Mouse (Mus musculus): Measurements from ENCODE around the gene 2210010C04Rik. TPM values are rescaled to one million over a fixed set of nuclear protein-coding genes. Genes with fewer than 3 reads are reported as not detected.

Gene 2210010C04Rik
- not detected in 2 replicates for polyA plus RNA-seq (2016; fragmentation: Nextera tagmentation; extraction: Ambion mirVana)

DNA sequence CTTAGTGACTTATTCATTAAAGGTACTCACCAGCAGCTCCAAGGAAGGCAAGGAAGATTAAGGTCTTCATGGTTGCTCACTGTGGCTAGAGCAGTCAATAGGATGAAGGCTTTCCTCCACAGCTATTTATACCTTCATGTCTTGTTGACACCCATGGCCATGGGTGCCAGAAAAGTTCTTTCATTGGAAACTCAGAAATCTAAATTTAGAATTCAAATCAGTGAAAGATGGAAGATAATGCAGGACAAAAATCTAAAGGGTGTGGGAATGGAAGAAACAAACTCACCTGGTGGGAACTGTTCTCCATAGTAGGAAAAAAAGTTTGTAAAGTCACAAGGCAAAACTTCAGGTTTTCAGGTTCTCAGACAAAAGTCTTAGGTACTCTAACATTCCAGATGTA is at the start of gene 2210010C04Rik:
2210010C04Rik (minus strand) TSS at position 101 of the 400 bp plus-strand sequence.
- Histone ChIP-seq H3K9ac (replicated peaks) (no peak within 1 kb of the TSS), H3K9me3 (no peaks in the 10 kb centered on the region), H3K4me2 (no peak within 1 kb of the TSS), H3K4me3 (replicated peaks) (no peak within 1 kb of the TSS), H3K27me3 (no peaks in the 10 kb centered on the region), H3K36me3 (no peaks in the 10 kb centered on the region), H3K4me1 (replicated peaks) (no peaks in the 10 kb centered on the region), H3K27ac (no peak within 1 kb of the TSS)
- no peak for ATAC-seq (ENCODE audit: insufficient number of reproducible peaks, insufficient read depth, low FRiP score, low TSS enrichment, low read depth)

DNA sequence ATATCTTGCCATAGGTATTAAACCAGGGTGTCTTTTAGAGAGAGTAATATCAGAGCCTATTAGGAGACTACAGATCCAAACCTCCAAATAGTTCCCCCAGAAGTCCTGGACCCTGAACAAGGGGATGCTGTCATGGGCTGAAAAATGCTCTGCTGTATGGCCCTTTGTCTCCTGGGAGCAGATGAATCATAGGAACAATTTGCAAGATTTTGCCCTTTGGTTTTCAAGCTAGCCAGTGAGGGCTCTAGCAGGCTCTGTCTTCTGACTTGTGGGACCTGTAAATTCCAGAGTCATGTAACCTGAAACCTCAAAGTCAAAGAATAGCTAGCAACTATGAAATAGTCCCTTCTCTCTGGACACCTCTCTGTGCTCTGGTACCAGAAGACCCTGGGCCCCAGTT is 44.8 kb upstream of the 2210010C04Rik start:
- 0 out of 2 replicates have a peak, but pooled peaks cover 4% of the 10 kb centered on the region for H3K4me1 ChIP-seq (replicated peaks)
- H3K9me3 ChIP-seq = no peaks in the 10 kb centered on the region
- ATAC-seq (ENCODE audit: insufficient number of reproducible peaks, insufficient read depth, low FRiP score, low TSS enrichment, low read depth) = no peak; the same call in 1 of the 2 replicates
- no peak overlapping the region for H3K27ac ChIP-seq
- H3K36me3 ChIP-seq = no peaks in the 10 kb centered on the region
- H3K9ac ChIP-seq (replicated peaks) = no peak overlapping the region
- H3K27me3 ChIP-seq = no peaks in the 10 kb centered on the region
- no peak overlapping the region for H3K4me3 ChIP-seq (replicated peaks)
- H3K4me2 ChIP-seq = no peak overlapping the region

- no peak overlapping the region for H3K27ac ChIP-seq
- H3K4me3 ChIP-seq (replicated peaks) = no peak overlapping the region
- no peak overlapping the region for H3K4me2 ChIP-seq
- H3K27me3 ChIP-seq = no peaks in the 10 kb centered on the region
- 0 out of 2 replicates have a peak, but pooled peaks cover 4% of the 10 kb centered on the region for H3K4me1 ChIP-seq (replicated peaks)
- no peak for ATAC-seq (ENCODE audit: insufficient number of reproducible peaks, insufficient read depth, low FRiP score, low TSS enrichment, low read depth)
- H3K9me3 ChIP-seq = no peaks in the 10 kb centered on the region
- 78% methylated on average over 3 of the region's 3 CpGs for WGBS
- H3K9ac ChIP-seq (replicated peaks) = no peak overlapping the region
- H3K36me3 ChIP-seq = no peaks in the 10 kb centered on the region
Observed at GRCm38 (mm10) chr6:41078539-41079303, 43.4 kb upstream of the 2210010C04Rik start.

GRCm38 (mm10) chr6:41075753-41076152 is 40.4 kb upstream of the 2210010C04Rik start:
- Histone ChIP-seq H3K36me3 (no peaks in the 10 kb centered on the region), H3K9me3 (no peaks in the 10 kb centered on the region), H3K27ac (no peak overlapping the region), H3K9ac (replicated peaks) (no peak overlapping the region), H3K4me2 (no peak overlapping the region), H3K4me3 (replicated peaks) (no peak overlapping the region), H3K4me1 (replicated peaks) (0 out of 2 replicates have a peak, but pooled peaks cover 4% of the 10 kb centered on the region), H3K27me3 (no peaks in the 10 kb centered on the region)
- WGBS = 78% methylated on average over 2 of the region's 2 CpGs
- ATAC-seq (ENCODE audit: insufficient number of reproducible peaks, insufficient read depth, low FRiP score, low TSS enrichment, low read depth) = no peak

- Histone ChIP-seq H3K4me1 (replicated peaks) (no peaks in the 10 kb centered on the region), H3K27ac (no peak overlapping the region), H3K27me3 (no peaks in the 10 kb centered on the region), H3K9ac (replicated peaks) (no peak overlapping the region), H3K4me2 (no peak overlapping the region), H3K36me3 (no peaks in the 10 kb centered on the region), H3K4me3 (replicated peaks) (no peak overlapping the region), H3K9me3 (no peaks in the 10 kb centered on the region)
- no peak for ATAC-seq (ENCODE audit: insufficient number of reproducible peaks, insufficient read depth, low FRiP score, low TSS enrichment, low read depth)
- 87% methylated on average over 6 of the region's 6 CpGs for WGBS
Observed at GRCm38 (mm10) chr6:41063332-41063731, 28.0 kb upstream of the 2210010C04Rik start.

DNA sequence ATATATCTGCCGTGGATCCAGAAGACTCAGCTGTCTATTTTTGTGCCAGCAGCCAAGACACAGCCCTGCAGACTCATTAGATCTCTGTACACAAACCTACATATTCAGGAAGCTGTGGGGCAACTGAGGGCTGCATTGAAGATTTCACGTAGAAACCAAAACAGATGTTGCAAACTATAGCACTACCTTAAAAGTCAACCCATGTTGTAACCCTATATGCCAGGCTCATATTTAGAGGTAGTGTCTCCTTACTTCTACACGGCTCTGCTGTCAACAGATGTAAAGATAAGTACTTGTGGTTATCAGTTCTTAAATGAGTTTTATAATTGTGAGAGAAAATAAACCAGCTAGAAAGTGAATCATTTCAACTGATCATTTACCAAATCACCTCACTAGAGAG is 27.4 kb upstream of the 2210010C04Rik start:
- Histone ChIP-seq H3K9me3 (no peaks in the 10 kb centered on the region), H3K4me2 (no peak overlapping the region), H3K9ac (replicated peaks) (no peak overlapping the region), H3K27me3 (no peaks in the 10 kb centered on the region), H3K36me3 (no peaks in the 10 kb centered on the region), H3K4me1 (replicated peaks) (no peaks in the 10 kb centered on the region), H3K4me3 (replicated peaks) (no peak overlapping the region), H3K27ac (no peak overlapping the region)
- no peak for ATAC-seq (ENCODE audit: insufficient number of reproducible peaks, insufficient read depth, low FRiP score, low TSS enrichment, low read depth)
- WGBS = 66% methylated on average over 3 of the region's 3 CpGs

GRCm38 (mm10) chr6:41062081-41062480 is 26.8 kb upstream of the 2210010C04Rik start:
- H3K36me3 ChIP-seq = no peaks in the 10 kb centered on the region
- no peak overlapping the region for H3K27ac ChIP-seq
- ATAC-seq (ENCODE audit: insufficient number of reproducible peaks, insufficient read depth, low FRiP score, low TSS enrichment, low read depth) = no peak
- no peaks in the 10 kb centered on the region for H3K9me3 ChIP-seq
- WGBS = 82% methylated on average over 2 of the region's 2 CpGs
- H3K27me3 ChIP-seq = no peaks in the 10 kb centered on the region
- no peak overlapping the region for H3K9ac ChIP-seq (replicated peaks)
- H3K4me2 ChIP-seq = no peak overlapping the region
- H3K4me1 ChIP-seq (replicated peaks) = no peaks in the 10 kb centered on the region
- H3K4me3 ChIP-seq (replicated peaks) = no peak overlapping the region

- no peaks in the 10 kb centered on the region for H3K27me3 ChIP-seq
- 73% methylated on average over 5 of the region's 5 CpGs for WGBS
- H3K9ac ChIP-seq (replicated peaks) = no peak overlapping the region
- H3K36me3 ChIP-seq = no peaks in the 10 kb centered on the region
- no peaks in the 10 kb centered on the region for H3K4me1 ChIP-seq (replicated peaks)
- H3K9me3 ChIP-seq = no peaks in the 10 kb centered on the region
- no peak overlapping the region for H3K27ac ChIP-seq
- H3K4me3 ChIP-seq (replicated peaks) = no peak overlapping the region
- no peak for ATAC-seq (ENCODE audit: insufficient number of reproducible peaks, insufficient read depth, low FRiP score, low TSS enrichment, low read depth)
- H3K4me2 ChIP-seq = no peak overlapping the region
Observed at GRCm38 (mm10) chr6:41061085-41061484, 25.8 kb upstream of the 2210010C04Rik start.

DNA sequence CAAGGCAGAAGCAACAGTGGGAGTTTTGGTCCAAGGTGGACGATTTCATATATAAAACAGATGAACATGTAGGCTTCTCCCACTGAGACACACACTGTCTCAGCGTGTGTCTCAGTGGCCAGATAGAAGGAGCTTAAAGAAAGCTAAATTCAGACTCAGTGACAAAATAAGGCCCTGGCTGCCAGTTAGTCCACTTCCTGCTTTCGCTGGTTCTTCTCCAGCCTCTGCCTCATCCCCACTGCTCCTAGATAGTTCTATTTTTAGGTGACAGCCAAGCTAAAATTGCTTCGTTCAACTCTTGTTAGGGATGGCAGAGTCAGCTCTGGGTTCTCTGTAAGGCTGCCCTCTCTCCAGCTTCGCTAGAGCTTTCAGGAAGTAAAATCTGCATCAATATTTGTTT is 22.3 kb upstream of the 2210010C04Rik start:
- 79% methylated on average over 5 of the region's 5 CpGs for WGBS

GRCm38 (mm10) chr6:41055581-41055980 is 20.3 kb upstream of the 2210010C04Rik start:
- 47% methylated on average over 2 of the region's 2 CpGs for WGBS
- Histone ChIP-seq H3K36me3 (no peaks in the 10 kb centered on the region), H3K9ac (replicated peaks) (no peak overlapping the region), H3K27ac (no peak overlapping the region), H3K4me2 (no peak overlapping the region), H3K4me3 (replicated peaks) (no peak overlapping the region), H3K9me3 (no peaks in the 10 kb centered on the region), H3K4me1 (replicated peaks) (no peaks in the 10 kb centered on the region), H3K27me3 (no peaks in the 10 kb centered on the region)
- ATAC-seq (ENCODE audit: insufficient number of reproducible peaks, insufficient read depth, low FRiP score, low TSS enrichment, low read depth) = no peak

More for the DNA sequence above, 22.3 kb upstream of the 2210010C04Rik start:
- no peaks in the 10 kb centered on the region for H3K4me1 ChIP-seq (replicated peaks)
- no peak overlapping the region for H3K4me2 ChIP-seq
- H3K27ac ChIP-seq = no peak overlapping the region
- H3K36me3 ChIP-seq = no peaks in the 10 kb centered on the region
- H3K4me3 ChIP-seq (replicated peaks) = no peak overlapping the region
- ATAC-seq (ENCODE audit: insufficient number of reproducible peaks, insufficient read depth, low FRiP score, low TSS enrichment, low read depth) = no peak
- no peaks in the 10 kb centered on the region for H3K27me3 ChIP-seq
- no peak overlapping the region for H3K9ac ChIP-seq (replicated peaks)
- no peaks in the 10 kb centered on the region for H3K9me3 ChIP-seq

GRCm38 (mm10) chr6:41054379-41054778 is 19.1 kb upstream of the 2210010C04Rik start:
- 90% methylated on average over 2 of the region's 2 CpGs for WGBS
- H3K4me2 ChIP-seq = no peak overlapping the region
- H3K9ac ChIP-seq (replicated peaks) = no peak overlapping the region
- H3K4me3 ChIP-seq (replicated peaks) = no peak overlapping the region
- H3K27me3 ChIP-seq = no peaks in the 10 kb centered on the region
- no peaks in the 10 kb centered on the region for H3K4me1 ChIP-seq (replicated peaks)
- no peak for ATAC-seq (ENCODE audit: insufficient number of reproducible peaks, insufficient read depth, low FRiP score, low TSS enrichment, low read depth)
- H3K9me3 ChIP-seq = no peaks in the 10 kb centered on the region
- H3K36me3 ChIP-seq = no peaks in the 10 kb centered on the region
- no peak overlapping the region for H3K27ac ChIP-seq

DNA sequence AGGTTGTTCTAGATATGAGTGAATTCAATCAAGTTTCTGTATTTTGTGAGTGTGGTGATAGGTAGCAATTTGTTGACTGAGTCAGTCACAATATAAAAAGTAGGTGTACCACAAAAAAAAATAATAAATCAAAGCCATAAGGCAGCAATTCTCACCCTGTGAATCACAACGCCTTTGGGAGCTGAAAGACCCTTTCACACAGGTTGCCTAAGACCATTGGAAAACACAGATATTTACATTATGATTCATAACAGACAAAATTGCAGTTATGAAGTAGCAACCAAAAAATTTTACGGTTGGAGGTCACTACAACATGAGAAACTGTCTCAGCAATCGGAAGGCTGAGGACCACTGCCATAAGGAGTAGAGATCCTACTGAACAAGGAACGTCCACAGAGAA is 16.5 kb upstream of the 2210010C04Rik start:
- no peaks in the 10 kb centered on the region for H3K27me3 ChIP-seq
- ATAC-seq (ENCODE audit: insufficient number of reproducible peaks, insufficient read depth, low FRiP score, low TSS enrichment, low read depth) = no peak
- H3K4me1 ChIP-seq (replicated peaks) = no peaks in the 10 kb centered on the region
- no peak overlapping the region for H3K9ac ChIP-seq (replicated peaks)
- H3K4me2 ChIP-seq = no peak overlapping the region
- H3K27ac ChIP-seq = no peak overlapping the region
- 81% methylated on average over 4 of the region's 4 CpGs for WGBS
- H3K36me3 ChIP-seq = no peaks in the 10 kb centered on the region
- no peaks in the 10 kb centered on the region for H3K9me3 ChIP-seq
- H3K4me3 ChIP-seq (replicated peaks) = no peak overlapping the region

Measured in limb, embryonic 12.5 days (tissue).